Mouse (Mus musculus): ENCODE measurements around the gene Ubald1. TPM values are rescaled to one million over a fixed set of nuclear protein-coding genes. Genes with fewer than 3 reads are reported as not detected.

Ubald1 gene
- total RNA-seq, 2 experiments from 2014 or later, result 68.9 to 74.7 TPM

DNA sequence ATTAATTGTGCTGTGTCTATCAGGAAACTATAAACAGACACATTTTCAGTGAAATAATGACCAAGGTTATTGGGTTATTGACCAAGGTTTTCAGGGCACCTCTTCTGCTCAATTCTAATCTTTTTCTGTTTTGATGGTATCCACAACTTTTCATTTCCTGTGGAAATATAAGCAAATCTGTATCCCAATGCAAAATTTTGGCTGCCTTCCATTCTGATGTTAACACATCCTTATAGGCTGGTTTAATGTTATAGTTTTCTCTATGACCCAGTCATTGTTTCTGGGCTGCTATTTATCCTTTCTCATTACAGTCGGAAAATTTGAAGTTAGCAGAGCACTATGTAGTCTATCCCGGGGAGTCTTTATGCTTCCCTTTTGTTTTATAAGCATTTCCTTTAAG is 19.6 kb upstream of the Ubald1 start:
- no peak for DNase-seq (ENCODE audit: low spot score in 2 of 2)

DNA sequence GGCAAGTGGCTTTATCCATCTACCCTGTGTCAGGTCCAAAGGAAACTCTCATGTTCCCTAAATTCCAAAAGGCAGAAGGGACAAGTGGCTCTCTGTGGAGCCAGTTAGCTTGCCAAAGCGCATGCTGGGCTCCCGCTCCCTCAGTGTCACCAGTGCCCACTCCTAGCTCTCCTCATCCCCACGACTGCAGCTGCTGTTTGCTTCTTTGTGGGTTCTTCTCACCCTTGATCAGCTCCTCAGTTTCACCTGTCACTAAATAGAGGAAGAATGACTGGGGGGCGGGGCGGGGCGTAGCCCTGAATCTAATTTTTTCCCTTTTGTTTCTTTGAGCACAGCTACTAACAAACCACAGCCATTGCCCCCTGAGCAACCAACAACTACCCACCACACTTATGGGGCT is 18.8 kb upstream of the Ubald1 start:
- no peak for DNase-seq (ENCODE audit: low spot score in 2 of 2)

DNA sequence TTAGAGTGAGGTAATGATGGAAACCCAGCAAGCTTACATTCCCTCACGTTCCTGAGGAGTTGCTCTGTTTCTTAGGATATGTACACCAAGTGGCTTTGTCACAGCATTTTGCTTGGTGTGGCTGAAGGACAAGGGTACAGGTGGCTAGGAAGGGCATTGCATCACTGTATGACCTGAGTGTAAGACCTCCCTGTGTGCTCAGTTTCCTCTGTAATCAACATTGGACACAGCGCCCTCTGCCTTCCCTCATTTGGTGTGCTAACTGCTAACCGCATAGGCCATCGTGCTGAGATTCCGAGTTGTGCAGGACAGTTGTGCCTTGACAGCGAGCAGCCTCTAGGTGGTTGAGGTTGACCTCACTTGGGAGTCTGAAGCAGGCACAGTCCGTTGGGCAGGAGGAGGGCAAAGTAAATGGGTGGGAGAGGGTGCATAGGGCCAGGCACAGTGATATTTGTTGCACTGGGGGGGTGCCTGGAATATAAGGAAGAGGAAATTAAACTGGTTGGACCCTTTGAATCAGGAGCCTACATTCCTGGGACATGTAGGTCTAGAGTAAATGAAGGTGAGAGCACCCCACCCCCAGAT is 17.1 kb upstream of the Ubald1 start:
- no peak for DNase-seq (ENCODE audit: low spot score in 2 of 2)

DNA sequence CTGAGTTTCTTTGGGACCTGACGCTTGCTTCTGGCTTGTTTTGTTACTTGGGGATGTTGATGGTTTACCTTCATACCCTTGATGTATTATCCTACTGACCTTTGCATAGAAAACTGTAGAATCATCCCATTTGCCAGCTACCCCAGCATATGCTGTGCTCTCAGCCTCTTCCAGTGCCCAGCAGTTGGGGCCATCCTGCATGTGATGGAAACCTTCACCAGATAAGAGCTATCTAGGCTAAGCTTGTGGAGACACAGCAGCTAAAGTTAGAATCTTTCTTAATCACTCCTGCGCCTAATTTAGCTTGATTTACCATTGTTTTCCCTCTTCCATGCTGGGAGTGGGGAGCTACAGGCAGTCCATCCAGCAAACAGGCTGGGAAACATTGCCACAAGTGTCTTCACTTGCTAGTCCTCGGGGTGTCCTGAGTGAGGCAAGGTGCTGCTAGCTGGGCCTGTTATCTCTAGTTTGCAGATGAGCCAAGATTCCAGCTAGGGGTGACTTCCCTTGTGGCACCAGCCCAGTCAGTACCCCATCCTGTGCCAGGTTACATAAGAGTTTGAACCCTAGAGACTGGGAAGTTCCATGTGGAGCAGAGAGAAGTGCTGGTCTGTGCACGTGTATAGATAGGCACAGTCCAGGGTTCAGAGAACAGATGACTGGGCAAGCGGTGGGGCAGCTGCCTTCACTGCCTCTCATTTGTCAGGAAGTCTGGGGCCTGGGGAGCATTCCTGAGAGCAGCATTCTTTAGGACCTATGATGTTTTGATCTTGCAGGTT is 16.3 kb upstream of the Ubald1 start:
- DNase-seq (ENCODE audit: low spot score in 2 of 2), result no peak

DNA sequence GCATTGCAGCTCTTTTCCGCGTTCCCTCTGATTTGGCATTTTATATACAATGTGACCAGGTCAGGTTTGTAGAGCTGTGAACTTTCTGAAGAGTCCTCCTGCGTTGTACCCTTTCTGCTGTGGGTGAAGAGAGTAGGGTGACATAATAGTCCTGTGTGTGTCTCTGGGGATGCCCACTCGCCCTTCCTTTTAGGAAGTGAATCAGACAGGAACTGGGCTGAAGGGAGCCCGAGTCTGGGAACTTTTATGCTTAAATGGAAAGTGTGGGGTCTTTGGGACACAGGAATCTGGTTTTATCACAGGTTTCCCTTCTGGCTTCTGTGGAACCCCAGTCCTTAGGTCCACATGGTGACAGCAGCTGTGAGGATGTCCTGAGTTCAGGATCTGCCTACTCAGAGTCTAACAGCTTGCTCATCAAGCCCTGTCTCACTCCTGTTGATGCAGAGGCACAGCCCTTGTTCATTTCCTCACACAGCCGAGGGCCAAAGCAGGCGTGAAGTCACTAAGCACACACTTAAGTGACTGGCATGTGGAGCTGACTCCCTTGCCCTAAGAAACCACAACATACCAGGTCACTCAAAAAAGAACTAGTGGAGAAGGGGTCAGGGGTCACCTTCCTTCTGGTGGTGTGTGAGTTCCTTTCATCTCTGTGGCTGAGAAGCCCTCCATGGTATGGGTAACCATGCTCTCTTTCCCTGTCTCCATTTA is 14.2 kb upstream of the Ubald1 start:
- DNase-seq (ENCODE audit: low spot score in 2 of 2), result no peak

DNA sequence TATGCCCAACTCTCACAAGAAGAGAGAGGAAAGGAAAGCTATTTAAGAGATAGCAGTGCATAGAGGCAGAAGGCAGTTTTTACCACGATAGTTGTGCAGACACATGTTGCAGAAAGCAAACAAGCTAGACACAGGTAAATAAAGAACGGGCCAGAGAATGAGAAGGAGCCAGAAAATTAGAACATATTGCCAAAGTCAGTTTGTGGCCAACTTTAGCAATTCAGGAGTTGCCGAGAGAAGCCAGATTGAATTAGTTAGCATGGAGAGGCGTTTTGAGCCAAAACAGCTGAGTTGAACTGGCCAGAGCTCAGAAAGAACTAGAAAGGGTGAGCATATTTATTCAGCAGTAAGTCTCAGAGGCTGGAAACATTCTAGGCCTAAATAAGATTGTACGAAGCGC is 12.1 kb upstream of the Ubald1 start:
- no peak for DNase-seq (ENCODE audit: low spot score in 2 of 2)

DNA sequence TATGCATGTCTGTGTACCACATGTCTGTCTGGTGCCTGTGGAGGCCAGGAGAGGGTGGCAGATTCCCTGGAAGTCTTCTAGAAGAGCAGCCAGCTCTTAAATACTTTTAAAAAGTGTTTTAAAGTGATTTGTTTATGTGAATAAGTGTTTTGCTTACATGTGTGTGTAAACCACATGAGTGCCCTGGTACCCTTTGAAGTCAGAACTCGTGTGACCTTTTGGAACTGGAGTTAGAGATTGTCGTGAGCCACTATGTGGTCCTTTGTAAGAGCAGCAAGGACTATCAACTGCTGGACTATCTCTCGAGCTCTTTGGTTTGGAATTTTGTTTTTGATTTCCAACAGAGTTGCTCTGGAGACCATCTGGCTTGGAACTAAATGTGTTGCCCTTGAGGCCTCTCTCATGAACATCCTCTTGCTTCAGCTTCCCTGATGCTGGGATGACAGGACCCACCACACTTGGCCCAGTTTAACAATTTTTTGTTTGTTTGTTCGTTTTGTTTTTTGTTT is 10.1 kb upstream of the Ubald1 start:
- no peak for DNase-seq (ENCODE audit: low spot score in 2 of 2)

DNA sequence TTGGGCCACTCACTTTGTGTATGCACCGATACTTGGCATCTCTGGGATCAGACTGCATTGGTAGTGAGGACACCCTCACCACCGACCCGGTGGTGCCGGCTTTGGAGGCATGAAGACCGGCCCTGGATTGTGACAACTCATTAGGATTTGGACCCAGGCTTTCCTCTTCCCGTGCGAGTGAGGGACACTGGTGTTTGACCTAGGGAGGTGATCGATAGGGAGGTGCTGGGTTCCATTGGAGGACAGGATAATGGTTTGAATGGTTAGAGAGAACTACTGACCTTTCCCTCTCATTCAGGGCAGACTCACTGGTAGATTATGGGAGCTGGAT is 6.5 kb upstream of the Ubald1 start:
- no peak for DNase-seq (ENCODE audit: low spot score in 2 of 2)

DNA sequence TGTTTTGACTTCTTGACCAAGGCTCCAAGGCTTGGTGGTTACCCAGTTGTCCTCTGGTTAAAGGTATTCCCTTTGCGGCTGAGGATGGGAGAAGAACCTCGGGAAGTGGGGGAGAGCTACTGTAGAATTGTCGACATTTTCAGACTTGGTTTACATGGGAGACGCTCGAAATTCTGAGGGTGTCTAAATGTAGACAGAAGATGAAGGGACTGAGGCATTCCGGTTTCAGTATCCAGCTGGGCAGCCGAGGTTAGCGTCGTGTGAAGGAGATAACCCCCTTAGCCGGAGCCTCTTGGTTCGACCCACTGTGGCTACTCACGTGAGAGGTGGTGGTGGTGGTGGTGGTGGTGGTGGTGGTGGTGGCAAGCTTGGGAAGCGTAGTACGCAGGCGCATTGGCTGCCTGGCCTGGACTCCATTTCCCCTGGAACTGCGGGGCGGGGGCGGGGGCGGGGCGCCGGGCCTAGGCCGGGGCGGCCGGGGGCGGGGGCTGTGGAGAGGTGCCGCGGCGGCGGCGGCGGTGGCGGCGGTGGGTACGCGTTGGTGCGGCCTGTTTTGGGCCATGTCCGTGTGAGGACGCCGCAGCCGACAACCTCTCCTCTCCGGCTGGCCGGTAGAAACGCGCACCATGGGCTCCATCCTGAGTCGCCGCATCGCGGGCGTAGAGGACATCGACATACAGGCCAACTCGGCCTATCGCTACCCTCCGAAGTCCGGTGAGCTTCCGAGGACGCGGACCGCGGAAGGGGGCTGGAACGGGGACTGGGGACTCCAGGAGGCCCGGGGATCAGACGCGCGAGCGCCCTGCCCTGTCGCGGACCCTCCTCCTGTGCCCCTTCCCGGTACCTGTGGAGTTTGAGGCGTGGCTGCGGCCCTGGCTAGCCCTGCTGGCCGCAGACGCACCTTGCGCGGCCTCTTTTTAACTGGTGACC is 5.9 kb upstream of the Ubald1 start, which contains the start of gene Mgrn1:
Gene Mgrn1, plus strand, starts transcription at position 490 of the 930 bp plus-strand sequence.
- peak; percentile 82 to 90 for DNase-seq (ENCODE audit: low spot score in 2 of 2)

DNA sequence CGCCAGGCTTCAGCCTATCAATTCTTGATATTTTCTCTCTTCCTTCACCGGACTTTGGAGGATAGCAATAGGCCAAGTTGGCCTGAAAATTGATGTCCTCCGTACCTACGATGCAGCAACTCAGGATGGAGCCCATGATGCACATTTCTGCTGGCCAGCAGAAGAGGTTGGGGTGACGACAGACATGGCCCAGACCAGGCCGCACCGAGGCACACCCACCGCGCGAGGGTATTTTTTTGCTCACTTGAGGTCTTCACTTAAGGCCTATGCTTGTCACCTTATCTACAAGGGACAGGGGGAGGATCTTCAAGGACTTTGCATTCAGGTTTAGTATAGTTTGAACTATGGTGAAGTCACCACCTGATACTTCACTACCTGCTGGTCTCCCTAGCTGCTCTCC is 4.8 kb upstream of the Ubald1 start:
- DNase-seq (ENCODE audit: low spot score in 2 of 2), result no peak

DNA sequence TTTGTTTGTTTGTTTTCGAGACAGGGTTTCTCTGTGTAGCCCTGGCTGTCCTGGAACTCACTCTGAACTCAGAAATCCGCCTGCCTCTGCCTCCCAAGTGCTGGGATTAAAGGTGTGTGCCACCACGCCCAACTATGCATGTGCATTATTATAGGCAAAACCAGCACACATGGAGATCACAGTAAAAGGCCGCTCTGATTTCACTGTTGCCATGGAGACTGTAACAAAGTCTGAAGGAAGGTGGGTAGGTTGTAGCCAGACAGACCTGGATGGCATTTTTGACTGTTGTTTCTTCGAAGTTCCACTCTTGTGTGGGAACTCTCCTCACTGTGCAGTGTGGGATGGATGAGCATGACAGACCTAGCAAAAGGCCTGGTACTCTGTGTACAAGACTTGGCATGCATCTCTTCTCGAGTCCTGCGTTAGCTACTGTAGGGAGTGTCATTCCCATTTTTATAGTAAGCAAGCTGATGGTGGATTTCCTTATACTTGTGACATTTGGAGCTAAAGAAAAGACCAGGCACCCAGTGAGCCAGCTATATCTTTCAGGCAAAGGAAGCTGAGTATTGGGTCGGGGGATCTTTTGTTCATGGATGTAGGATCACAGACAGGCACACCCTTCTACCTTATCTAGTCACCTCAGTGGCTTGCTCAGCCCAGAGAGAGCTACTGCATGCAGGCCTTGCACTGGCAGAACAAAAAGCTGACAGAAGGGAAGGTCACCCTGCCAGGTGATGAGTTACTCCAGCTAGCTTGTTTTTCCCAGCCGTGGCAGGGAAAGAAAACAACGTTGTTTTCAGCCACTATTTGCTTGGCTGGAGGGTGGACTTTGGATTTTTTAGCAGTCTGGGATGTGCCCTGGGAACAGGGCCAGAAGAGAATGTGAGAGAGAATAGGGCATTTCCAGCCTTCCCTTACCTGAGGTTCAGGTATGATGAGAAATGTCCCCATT is 1.6 kb upstream of the Ubald1 start:
- no peak for DNase-seq (ENCODE audit: low spot score in 2 of 2)

DNA sequence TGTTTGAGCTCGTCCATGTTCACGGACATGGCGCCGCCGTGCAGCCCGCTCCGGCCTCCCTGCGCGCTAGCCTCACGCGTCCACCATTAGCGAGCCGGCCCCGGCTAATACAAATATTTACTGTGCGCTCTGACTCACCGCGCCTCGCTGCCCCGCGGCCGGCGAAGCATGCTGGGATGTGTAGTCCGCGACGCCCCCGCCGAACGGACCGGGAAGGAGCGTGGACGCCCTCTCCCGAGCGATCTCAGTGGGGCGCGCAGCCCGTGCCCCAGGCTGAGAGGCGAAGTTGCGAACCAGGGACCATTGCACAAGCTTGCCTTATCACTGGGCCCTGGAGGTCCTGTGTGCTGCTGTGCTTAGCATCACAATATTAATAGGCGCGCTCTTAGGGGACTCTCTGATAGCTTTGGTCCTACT is 399 bp downstream of the Ubald1 start:
- peak; percentile 85 to 90 for DNase-seq (ENCODE audit: low spot score in 2 of 2)

DNA sequence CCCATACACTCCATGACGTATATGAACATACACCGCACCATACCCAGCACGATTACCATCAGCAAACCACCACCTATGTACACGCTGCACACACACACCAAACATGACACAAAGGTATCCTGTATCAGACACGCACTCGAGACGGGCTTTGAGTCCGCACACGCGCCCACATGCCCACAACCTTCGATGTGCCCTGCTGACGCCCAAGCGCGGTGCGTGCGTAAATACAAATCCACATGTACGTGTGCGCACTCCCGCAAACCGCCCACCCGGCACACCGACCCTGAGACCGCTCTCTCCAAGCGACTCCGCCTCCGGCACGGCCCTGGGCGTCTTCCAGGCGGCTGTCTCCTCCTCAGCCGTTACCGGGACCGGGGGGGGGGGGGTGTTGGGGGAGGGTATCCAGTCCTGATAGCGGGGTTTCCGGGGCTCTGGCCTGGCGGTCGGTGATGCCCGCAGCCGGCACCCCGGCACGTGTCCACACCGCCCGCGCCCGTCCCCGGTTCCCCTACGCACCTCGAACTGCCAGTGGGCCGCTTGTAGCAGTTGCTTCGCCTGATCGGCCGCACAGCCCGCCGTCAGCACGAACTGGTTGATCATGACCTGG is 911 bp downstream of the Ubald1 start:
- DNase-seq (ENCODE audit: low spot score in 2 of 2), result peak in 1 of 2 experiments; percentile 47

DNA sequence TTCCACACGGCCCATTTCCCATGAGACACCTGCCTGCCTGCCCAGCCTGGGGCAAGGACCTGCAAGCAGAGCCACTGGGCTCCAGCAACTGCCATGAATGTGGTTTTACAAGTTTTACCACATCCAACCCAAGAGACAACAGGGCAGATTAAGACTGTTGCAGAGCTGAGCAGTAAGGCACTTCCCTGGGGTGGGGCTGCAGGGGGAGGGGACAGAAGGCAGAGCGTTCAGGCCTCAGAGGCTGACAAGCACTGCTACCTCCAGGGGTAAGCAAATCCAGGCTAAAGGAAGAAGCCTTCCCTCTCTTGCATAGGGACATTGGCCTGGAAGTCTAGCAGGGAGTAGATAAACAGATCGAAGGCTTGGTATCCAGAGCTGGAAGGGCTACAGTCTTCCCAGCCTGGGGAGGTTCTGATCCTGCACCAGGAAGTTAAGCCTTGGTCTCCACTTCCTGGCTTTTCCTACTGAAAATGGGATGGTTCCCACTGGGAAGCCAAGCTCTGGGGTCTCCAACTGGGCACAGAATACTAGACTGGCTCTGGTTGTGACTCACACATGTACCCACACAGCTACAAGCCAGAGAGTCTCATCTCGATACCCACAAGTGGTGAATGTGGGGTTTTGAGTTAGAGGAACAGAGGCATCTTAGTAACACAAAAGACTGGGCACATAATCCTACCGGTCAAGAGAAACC is 1.8 kb downstream of the Ubald1 start:
- no peak for DNase-seq (ENCODE audit: low spot score in 2 of 2)

DNA sequence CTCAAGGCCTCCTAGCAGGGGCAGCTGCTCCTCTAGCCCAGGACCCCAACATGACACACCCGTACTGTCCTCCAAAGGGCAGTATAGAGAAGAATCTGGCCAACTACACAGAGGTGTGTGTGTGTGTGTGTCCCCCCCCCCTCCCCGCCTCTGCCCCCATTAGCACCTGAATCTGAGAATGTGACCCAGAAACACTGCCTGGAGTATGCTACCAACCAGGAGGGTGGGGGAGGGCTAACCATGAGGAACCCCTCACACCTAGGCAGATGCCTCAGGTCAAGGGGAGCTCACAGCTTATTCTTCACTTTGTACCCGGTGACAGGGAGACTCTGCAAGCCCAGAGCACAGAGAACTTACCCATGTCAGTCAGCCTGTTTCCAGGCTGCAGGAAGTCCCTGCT is 2.4 kb downstream of the Ubald1 start:
- no peak for DNase-seq (ENCODE audit: low spot score in 2 of 2)

DNA sequence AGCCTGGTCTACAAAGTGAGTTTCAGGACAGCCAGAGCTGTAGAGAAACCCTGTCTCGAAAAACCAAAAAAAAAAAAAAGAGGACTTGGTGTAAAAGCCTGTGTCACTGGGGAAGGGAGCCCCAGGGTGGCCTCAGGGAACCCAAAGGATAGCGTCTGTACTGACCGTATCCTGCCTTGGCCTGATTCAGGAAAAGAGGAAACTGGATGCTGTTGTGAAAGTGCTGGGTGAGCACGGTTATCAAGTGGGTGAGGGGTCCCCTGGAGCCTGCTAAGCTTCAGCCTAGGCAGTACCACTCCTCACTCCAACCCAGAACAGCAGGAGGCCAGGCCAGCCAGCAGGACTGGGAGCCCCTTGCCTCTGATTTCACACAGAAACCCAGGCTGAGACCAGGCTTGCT is 2.9 kb downstream of the Ubald1 start:
- no peak for DNase-seq (ENCODE audit: low spot score in 2 of 2)

DNA sequence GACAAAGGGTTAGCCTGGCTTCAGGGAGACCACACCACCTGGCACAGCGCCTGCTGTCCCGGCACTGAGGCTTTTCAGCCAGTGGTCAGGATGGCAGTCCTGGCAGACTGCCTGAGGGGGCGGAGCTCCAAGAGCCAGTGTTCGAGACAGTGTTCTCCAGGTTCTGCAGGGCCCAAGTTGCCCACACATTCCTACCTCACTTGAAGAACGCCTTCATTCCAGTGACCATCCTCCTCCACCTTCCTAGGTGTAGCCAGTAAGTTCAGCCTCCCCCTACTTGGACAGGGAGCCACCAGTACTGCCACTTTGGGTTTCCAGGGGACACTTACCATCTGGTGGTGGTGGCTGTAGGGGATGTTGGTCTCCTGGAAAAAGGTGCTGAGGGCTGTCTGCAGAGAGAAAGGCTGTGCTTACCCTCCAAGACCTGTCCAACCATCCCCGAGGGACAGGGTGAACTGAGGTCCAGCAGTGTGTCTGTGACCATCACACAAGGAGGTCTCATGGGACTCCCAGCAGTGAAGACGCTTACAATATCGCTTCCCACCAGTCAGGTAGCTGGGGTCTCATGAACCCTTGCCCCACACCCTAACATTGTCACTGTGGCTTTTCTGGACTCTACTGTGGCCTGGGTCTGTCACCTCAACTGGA is 4.0 kb downstream of the Ubald1 start:
- DNase-seq (ENCODE audit: low spot score in 2 of 2), result peak; percentile 72 to 80
